Mouse (Mus musculus) gastrocnemius, adult 8-10 months (tissue): ENCODE results near the gene Slc16a2. TPM values are rescaled to one million over a fixed set of nuclear protein-coding genes. Genes with fewer than 3 reads are reported as not detected.

Source experiments
- DNase-seq, 2 experiments: peaks; one replicate each; pipeline ENCODE4 v3.0.0; 2022; ENCODE audit warnings: low spot score in 2 of 2
- total RNA-seq, 4 experiments: library from RNA; stranded (reverse); gene quantifications; 2 replicates each; pipeline ENCODE4 v1.2.4; 2022

The Slc16a2 gene
- total RNA-seq, 4 experiments from 2014 or later, result 1.8 to 2.7 (median 2.2) TPM

- no peak for DNase-seq
These were observed 168.8 kb downstream of the Slc16a2 start for GRCm38 (mm10) chrX:103653021-103653420.

GRCm38 (mm10) chrX:103652048-103652447 is 169.7 kb downstream of the Slc16a2 start:
- no peak for DNase-seq

Other genes starting within 250 kb of the Slc16a2 start
- not detected for gene Zcchc13, start 191.4 kb downstream of the Slc16a2 start, total RNA-seq
- 10 to 100 TPM; 19.6 to 22.6 (median 21.2) TPM for gene Rlim, start 159.3 kb upstream of the Slc16a2 start, total RNA-seq